ENCODE assay signal across 21 mouse cellular contexts in genomic region chr12:39931251-39931650, GRCm38 (mm10).
"Had no signal": no experiment of that assay in that cellular context is flagged by ENCODE, and none has a peak within 500 bp of the region (broad histone marks: within the 10 kb centered on the region; RNA-seq: fewer than 3 reads in every experiment).

No protein-coding gene starts in this region.

- H3K27ac ChIP-seq: heart, adult 2 months; heart, embryonic 13.5 days; heart, embryonic 15.5 days; hindbrain, embryonic 13.5 days; hindbrain, embryonic 15.5 days; hindbrain, postnatal 0 days; limb, embryonic 10.5 days; limb, embryonic 12.5 days; liver, embryonic 13.5 days; liver, embryonic 15.5 days had no signal

- H3K4me3 ChIP-seq: heart, adult 2 months; heart, embryonic 13.5 days; heart, embryonic 15.5 days; hindbrain, embryonic 13.5 days; hindbrain, embryonic 15.5 days; limb, embryonic 10.5 days; limb, embryonic 12.5 days; liver, embryonic 13.5 days; liver, embryonic 15.5 days had no signal

- DNase-seq: gastrocnemius, postnatal 10 days; gastrocnemius, postnatal 36 days; heart, adult 2 months; heart, postnatal 14 days; heart, postnatal 36 days; kidney, adult 11 months; kidney, adult 8-10 months; kidney, postnatal 14 days; kidney, postnatal 36 days; layer of hippocampus, adult 9-11 months; layer of hippocampus, postnatal 36 days; liver; liver, embryonic 13.5 days had no signal

- H3K4me1 ChIP-seq: hindbrain, embryonic 13.5 days; hindbrain, embryonic 15.5 days; limb, embryonic 10.5 days; limb, embryonic 12.5 days; liver, embryonic 13.5 days; liver, embryonic 15.5 days had no signal
